Mouse (Mus musculus) spleen, adult 2 months (tissue): ENCODE measurements around the gene Olfr48. TPM values are rescaled to one million over a fixed set of nuclear protein-coding genes. Genes with fewer than 3 reads are reported as not detected.

Experiments
- DNase-seq, 2 experiments: peaks; one replicate each; pipeline versions ENCODE4 v3.0.0 to v3.0.0-alpha.2; 2012 to 2021; ENCODE audit warnings: low spot score in 2 of 2, low read depth in 1 of 2
- H3K27ac ChIP-seq: fragments of 200-500 bp; 2 replicates; pipeline ENCODE4 v1.5.1; 2012; ENCODE audit warnings: low read length, inconsistent platforms; ENCODE audit not compliant: insufficient read depth
- H3K27me3 ChIP-seq: fragments of 200-500 bp; 2 replicates; pipeline ENCODE4 v1.6.1; 2012; ENCODE audit warnings: mild to moderate bottlenecking, moderate library complexity, low read length, inconsistent platforms; ENCODE audit not compliant: control insufficient read depth, insufficient read depth
- H3K36me3 ChIP-seq: fragments of 200-500 bp; 2 replicates; pipeline ENCODE4 v1.6.1; 2012; ENCODE audit warnings: mild to moderate bottlenecking, low read length, inconsistent platforms; ENCODE audit not compliant: control insufficient read depth, insufficient read depth
- H3K4me1 ChIP-seq: fragments of 200-500 bp; 2 replicates; pipeline ENCODE4 v1.6.1; 2011; ENCODE audit warnings: inconsistent platforms; ENCODE audit not compliant: control insufficient read depth, insufficient read depth, insufficient read length
- H3K4me3 ChIP-seq: fragments of 200-500 bp; 2 replicates; pipeline ENCODE4 v1.5.1; 2011; ENCODE audit warnings: mild to moderate bottlenecking, inconsistent platforms; ENCODE audit not compliant: insufficient read depth, insufficient read length; ENCODE audit errors: extremely low read depth
- CTCF ChIP-seq: fragments of 200-500 bp; IDR thresholded peaks from 2 replicates; pipeline ENCODE4 v1.5.1; 2011; ENCODE audit warnings: mild to moderate bottlenecking, inconsistent platforms; ENCODE audit not compliant: insufficient read depth, insufficient read length, insufficient replicate concordance; ENCODE audit errors: extremely low read depth
- POLR2A ChIP-seq: fragments of 200-500 bp; IDR thresholded peaks from 2 replicates; pipeline ENCODE4 v1.6.1; 2011; ENCODE audit warnings: low read depth, low read length, inconsistent platforms
- WGBS: fragments of 180-500 bp; shearing (Covaris S2); methylation state at CpG from one replicate; pipeline ENCODE4 v1.1.7; 2018; 5-methylcytosine and 5-hydroxymethylcytosine counted together
- polyA plus RNA-seq: library from polyadenylated mRNA; depleted of rRNA; stranded (reverse); fragments of >200 nt; gene quantifications from 2 replicates; pipeline ENCODE4 v1.2.3, GENCODE M21; 2012; rRNA removed

The Olfr48 gene
- polyA plus RNA-seq, 1 experiment, result not detected

- Histone ChIP-seq H3K4me3 (no peak overlapping the region), H3K4me1 (no peaks in the 10 kb centered on the region), H3K27ac (no peak overlapping the region), H3K27me3 (no peaks in the 10 kb centered on the region), H3K36me3 (no peaks in the 10 kb centered on the region)
- WGBS, result 92% methylated on average over 3 of the region's 3 CpGs
- no peak for DNase-seq
- TF ChIP-seq POLR2A (no peak), CTCF (no peak)
Measured at GRCm38 (mm10) chr2:89799583-89799982, 48.4 kb downstream of the Olfr48 start.

- H3K4me1 ChIP-seq, result no peaks in the 10 kb centered on the region
- no peak for DNase-seq
- H3K36me3 ChIP-seq, result no peaks in the 10 kb centered on the region
- H3K27ac ChIP-seq, result no peak within 1 kb of the TSS
- no peaks in the 10 kb centered on the region for H3K27me3 ChIP-seq
- no peak within 1 kb of the TSS for H3K4me3 ChIP-seq
- TF ChIP-seq POLR2A (no peak), CTCF (no peak)
Measured at GRCm38 (mm10) chr2:89793519-89793918, 54.5 kb downstream of the Olfr48 start, which contains the start of gene Olfr1254. Gene Olfr1254 (minus strand): TSS chr2:89793619.

Other genes starting within 250 kb of the Olfr48 start
- not detected in 2 replicates for gene Olfr1247, start 234.1 kb downstream of the Olfr48 start, polyA plus RNA-seq
- not detected in 2 replicates for gene Olfr1248, start 230.0 kb downstream of the Olfr48 start, polyA plus RNA-seq
- not detected in 2 replicates for gene Olfr1249, start 213.2 kb downstream of the Olfr48 start, polyA plus RNA-seq
- gene Olfr1250, start 186.7 kb downstream of the Olfr48 start, polyA plus RNA-seq, result not detected in 2 replicates
- gene Olfr1251, start 176.3 kb downstream of the Olfr48 start, polyA plus RNA-seq, result not detected in 2 replicates
- not detected in 2 replicates for gene Olfr1252, start 123.2 kb downstream of the Olfr48 start, polyA plus RNA-seq
- not detected in 2 replicates for gene Olfr1253, start 91.1 kb downstream of the Olfr48 start, polyA plus RNA-seq
- gene Olfr1254, start 54.6 kb downstream of the Olfr48 start, polyA plus RNA-seq, result not detected in 2 replicates
- not detected in 2 replicates for gene Olfr1255, start 36.2 kb downstream of the Olfr48 start, polyA plus RNA-seq
- gene Olfr1256, start 6.7 kb downstream of the Olfr48 start, polyA plus RNA-seq, result not detected in 2 replicates
- gene Olfr1257, start 30.2 kb upstream of the Olfr48 start, polyA plus RNA-seq, result not detected in 2 replicates
- gene Olfr1258, start 79.1 kb upstream of the Olfr48 start, polyA plus RNA-seq, result not detected in 2 replicates
- gene Olfr1259, start 100.5 kb upstream of the Olfr48 start, polyA plus RNA-seq, result not detected in 2 replicates
- not detected in 2 replicates for gene Olfr1260, start 126.1 kb upstream of the Olfr48 start, polyA plus RNA-seq
- gene Olfr1261, start 143.0 kb upstream of the Olfr48 start, polyA plus RNA-seq, result not detected in 2 replicates
- gene Olfr1262, start 151.9 kb upstream of the Olfr48 start, polyA plus RNA-seq, result not detected in 2 replicates
- not detected in 2 replicates for gene Olfr1263, start 163.9 kb upstream of the Olfr48 start, polyA plus RNA-seq
- not detected in 2 replicates for gene Olfr1264, start 177.4 kb upstream of the Olfr48 start, polyA plus RNA-seq
- gene Olfr1265, start 187.1 kb upstream of the Olfr48 start, polyA plus RNA-seq, result not detected in 2 replicates
- gene Olfr140, start 215.4 kb upstream of the Olfr48 start, polyA plus RNA-seq, result not detected in 2 replicates